Mouse (Mus musculus): ENCODE data around the gene Tmem198b.
"Not testable (repeated sequence)": the region's sequence is repeated elsewhere in the genome, so short reads cannot be mapped to it uniquely, and the experiment has no call there.

Tmem198b gene

DNA sequence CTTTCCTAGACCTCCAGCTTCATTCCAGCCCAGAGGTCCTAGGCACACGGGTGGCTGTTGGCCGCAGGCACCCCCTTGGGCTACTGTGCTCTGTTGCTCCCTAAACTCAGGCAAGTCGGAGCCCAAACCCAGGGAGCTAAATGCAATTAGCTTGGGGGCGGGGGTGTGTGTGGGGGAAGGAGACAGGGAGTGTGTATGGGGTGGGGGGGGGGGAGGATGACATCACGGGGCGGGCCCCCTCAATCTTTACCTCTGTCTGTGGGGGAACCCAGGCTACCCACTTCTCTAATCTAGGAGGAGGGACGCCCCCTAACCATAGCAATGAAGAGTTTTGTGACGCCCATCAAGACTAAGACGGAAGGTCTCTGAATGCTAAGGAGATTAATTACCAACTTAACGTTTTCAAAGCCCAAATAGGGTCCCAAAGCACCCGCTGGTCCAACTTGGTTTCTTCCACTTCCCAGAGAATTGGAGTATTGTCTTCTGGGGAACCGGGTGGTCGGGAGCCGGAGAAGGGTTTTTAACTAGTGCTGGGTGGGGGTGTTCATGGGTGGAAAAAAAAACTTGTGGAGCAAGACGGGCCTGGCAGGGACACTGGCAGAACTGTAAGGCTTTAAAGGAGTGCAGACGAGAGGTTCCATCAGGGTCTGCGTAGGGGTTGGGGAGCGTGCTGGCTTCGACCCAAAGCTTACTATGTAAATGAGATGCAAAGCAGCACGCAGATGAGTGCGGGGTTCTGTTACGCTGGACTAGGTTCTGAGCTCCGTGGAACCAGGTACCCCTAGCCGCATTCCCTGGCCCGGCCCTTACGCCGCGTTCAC is at the start of gene Tmem198b:
Gene Tmem198b (minus strand): TSS at position 100 of the 821 bp plus-strand sequence.
- peak; percentile 63 for DNase-seq (ENCODE audit: low read depth)

- no peak for DNase-seq (ENCODE audit: low read depth)
Measured at GRCm38 (mm10) chr10:128850339-128850738, 46.2 kb upstream of the Tmem198b start.

DNA sequence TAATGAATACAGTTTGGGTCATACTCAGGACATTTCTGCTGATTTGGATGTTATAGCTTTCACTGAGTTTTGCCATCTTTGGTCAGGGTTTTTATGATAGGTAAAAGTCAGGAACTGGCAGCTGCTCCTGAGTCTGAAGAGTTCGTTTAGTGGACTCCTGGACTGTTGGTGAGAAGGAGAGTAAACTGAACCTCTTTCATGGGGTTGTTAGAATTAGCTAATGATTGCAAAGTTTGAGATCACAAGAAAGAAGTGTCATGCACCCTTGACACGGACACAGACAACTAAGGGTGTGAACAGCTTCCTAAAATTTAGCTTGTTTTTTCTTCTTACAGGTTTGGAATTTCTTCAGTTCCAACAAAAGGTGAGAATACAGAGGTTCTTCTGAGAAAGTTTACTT is 44.3 kb upstream of the Tmem198b start:
- DNase-seq (ENCODE audit: low read depth) = no peak

DNA sequence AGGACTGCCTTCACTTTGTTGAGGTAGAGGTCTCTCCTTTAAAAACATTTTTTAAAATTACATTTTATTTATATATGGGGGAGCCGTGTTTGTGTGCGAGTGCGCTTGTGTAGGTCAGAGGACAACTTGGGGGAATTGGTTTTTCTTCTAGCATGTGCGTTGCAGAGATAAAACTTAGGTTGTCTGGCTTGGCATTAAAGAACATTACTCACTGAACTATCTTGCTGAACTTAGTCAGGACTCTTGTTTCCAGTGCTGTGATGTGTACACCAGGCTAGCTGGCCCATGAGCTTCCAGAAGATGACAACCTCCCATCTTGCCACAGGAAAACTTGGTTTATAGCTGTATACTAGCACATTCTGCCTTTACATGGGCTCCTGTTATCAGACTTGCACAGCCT is 42.5 kb upstream of the Tmem198b start:
- no peak for DNase-seq (ENCODE audit: low read depth)

- DNase-seq (ENCODE audit: low read depth) = peak; percentile 48
Measured at GRCm38 (mm10) chr10:128845516-128845915, 41.3 kb upstream of the Tmem198b start.

DNA sequence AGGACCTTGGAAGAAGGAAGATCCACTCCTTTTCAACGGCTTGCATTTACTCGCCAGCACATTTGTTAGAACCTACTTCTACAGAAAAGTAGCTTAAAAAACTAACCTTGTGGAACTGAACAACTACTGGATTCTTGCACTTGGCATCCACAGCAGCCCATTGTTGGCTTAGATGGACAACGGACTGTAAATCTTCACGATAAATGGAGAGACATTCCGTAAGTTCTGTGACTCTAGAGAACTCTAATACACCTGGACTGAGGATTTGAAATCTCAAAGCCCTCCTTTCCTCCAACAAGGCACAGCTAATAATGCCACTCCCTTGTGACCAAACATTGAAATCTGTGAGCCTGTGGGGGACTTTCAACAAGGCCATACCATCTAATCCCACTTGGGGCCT is 39.1 kb upstream of the Tmem198b start:
- no peak for DNase-seq (ENCODE audit: low read depth)

- DNase-seq (ENCODE audit: low read depth) = no peak
Measured at GRCm38 (mm10) chr10:128840612-128841011, 36.4 kb upstream of the Tmem198b start.

DNA sequence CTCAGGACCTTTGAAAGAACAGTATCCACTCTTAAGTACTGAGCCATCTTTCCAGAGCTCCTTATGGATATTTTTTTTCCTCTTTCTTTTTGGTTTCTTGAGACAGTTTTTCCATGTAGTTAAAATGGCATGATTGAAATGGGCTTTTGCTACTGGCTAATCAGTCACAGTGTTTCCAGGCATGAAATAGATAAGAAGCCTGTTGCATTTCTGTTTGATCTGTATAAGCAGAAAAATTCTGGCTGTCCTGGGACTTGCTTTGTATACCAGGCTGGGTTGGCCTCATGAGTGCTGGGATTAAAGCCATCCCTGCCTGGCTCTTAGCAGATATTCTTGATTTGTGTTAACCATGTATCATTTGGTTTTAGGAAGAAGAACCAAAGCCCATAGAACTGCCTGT is 35.3 kb upstream of the Tmem198b start:
- no peak for DNase-seq (ENCODE audit: low read depth)

GRCm38 (mm10) chr10:128837400-128837799 is 33.2 kb upstream of the Tmem198b start:
- DNase-seq (ENCODE audit: low read depth) = no peak

DNA sequence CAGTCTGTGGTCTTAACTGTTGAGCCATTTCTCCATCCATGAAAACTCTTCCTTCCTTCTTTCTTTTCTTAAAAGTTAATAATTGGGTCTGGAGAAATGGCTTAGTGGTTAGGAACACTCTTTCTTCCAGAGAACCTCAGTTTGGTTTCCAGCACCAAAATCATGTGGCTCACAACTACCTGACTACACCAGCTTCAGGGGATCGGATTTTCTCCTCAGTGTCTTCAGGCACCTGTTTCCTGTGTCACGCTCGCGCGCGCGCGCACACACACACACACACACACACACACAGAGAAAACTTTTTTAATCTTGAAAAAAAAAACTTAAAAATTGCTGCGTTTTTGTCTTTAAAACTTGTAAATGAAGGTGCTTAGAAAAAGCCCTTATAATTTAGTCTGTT is 19.7 kb upstream of the Tmem198b start:
- DNase-seq (ENCODE audit: low read depth) = peak; percentile 31

DNA sequence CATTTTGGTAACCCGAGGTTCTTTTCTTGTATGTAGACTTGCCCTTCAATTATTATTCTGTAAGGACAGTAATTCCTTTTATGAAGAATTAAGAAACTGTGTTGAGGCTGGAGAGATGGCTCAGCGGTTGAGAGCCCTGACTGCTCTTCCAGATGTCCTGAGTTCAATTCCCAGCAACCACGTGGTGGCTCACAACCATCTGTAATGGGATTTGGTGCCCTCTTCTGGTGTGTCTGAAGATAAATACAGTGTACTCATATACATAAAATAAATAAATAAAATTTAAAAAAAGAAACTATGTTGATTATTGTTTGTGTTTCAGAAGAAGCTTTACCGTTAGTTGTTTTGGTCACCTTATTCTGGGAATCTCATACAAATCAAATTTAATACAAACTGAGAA is 18.9 kb upstream of the Tmem198b start:
- DNase-seq (ENCODE audit: low read depth) = not testable (repeated sequence)

- DNase-seq (ENCODE audit: low read depth) = no peak
Measured at GRCm38 (mm10) chr10:128822135-128822534, 18.0 kb upstream of the Tmem198b start.

GRCm38 (mm10) chr10:128821358-128822056 is 17.3 kb upstream of the Tmem198b start, which contains the start of gene Ormdl2:
Gene Ormdl2 (minus strand): TSS chr10:128821645.
- DNase-seq (ENCODE audit: low read depth) = peak; percentile 99

DNA sequence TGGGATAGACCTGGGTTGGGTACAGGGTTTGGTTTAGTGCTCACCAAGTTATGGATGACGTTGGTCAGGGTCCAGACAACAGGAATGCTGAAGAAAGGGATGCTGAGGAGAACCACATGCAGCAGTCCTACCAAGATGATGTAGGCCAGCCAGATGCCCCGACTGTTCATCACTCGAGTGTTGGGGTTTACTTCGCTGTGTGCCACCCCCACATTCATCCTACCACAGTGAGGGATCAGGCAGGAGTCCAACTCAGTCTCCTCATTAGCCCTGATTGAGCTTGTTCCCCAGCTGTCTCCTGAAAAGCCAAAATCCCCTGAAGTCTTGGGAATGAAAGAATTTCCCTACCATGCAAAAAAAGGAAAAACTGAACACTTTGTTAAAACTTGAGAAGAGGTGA is 16.0 kb upstream of the Tmem198b start:
- no peak for DNase-seq (ENCODE audit: low read depth)

DNA sequence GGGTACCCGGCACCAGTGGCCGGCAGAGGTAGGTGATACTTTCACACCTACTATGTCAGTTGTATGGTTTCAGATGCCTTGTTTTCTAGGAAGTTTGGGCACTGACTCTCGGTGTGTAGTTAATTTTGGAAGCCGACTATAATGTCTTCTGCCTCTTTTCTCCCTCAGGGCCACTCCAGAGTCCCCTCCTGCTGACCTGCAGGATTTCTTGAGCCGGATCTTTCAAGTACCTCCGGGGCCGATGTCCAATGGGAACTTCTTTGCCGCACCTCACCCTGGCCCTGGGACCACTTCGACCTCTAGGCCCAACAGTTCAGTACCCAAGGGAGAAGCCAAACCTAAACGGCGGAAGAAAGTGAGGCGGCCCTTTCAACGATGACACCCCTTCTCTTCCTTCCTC is 12.9 kb upstream of the Tmem198b start, which contains the start of gene Sarnp:
Gene Sarnp (plus strand): TSS at position 301 of the 400 bp plus-strand sequence.
- no peak for DNase-seq (ENCODE audit: low read depth)

DNA sequence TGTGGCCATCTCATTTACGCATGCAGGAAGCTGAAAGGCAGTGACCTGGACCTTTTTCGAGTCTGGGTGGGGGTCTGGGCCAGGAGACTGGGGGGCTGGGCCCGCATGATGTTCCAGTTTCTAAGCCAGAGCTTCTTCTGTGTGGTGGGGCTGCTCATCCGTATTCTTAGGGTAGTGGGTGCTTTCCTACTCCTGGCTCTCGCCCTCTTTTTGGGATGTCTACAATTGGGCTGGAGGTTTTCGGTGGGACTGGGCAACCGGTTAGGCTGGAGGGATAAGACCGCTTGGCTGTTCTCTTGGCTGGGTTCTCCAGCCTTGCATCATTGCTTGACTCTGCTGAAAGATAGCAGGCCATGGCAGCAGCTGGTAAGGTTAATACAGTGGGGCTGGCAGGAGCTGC is 2.8 kb upstream of the Tmem198b start:
- DNase-seq (ENCODE audit: low read depth) = no peak

DNA sequence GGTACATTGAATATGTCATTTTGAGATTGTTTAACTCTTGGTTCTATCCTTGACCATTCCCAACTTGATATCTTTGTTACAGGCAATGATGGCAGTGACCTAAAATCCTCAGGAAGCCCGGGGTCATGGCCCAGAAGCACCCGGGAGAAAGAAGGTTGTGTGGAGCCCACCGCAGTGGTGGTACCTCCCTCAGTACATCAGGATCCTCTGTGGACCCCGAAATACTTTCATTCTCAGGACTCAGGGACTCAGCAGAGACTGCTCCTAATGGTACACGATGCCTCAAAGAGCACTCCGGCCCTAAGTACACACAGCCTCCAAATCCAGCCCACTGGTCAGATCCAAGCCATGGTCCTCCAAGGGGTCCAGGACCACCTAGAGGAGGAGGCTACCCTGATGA is 1.9 kb upstream of the Tmem198b start:
- DNase-seq (ENCODE audit: low read depth) = no peak

GRCm38 (mm10) chr10:128805092-128806000 is 1.2 kb upstream of the Tmem198b start:
- DNase-seq (ENCODE audit: low read depth) = peak; percentile 98

DNA sequence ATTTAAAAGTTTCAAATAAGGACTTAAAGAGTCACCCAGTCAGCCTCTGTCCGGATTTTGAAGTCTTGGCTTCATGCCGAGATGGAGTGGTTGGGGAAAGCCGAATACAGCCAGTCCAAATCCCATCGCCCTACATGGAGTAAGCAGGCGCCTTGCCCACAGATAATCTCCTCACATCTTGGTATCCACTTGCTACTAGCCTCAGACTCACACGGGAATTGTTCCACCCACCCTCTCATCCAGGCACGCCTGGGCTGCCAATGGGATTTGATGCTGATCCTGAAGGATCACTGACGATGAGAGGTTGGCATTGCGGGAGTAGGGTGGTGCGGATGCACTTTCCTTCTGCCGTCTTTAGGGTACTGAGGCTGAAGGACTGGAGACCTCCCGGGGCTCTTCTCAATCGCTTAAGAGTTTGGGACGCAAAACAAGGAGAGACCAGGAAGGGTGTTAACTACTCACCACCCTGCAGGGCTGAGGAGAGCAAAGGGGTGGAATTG is 349 bp downstream of the Tmem198b start, which contains the start of gene Dnajc14:
Gene Dnajc14 (plus strand): TSS at position 292 of the 500 bp plus-strand sequence.
- peak; percentile 30 for DNase-seq (ENCODE audit: low read depth)

DNA sequence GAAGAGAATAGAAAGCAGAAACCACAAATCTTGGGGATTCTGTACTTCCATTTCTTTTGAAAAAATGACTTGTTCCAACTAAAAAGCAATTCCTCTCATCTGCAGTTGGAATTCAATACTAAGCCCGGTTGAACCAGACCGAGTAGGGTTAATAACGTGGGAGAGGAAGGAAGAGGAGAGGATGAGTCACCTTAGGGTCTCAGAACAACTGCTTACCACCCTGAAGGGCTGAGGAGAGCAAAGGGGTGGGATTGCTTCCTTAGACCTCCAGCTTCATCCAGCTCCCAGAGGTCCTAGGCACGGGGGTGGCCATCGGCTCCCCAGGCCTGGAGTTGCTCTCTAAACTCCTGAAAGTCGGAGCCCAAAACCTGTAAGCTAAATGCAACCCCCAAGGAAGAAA is 809 bp downstream of the Tmem198b start:
- no peak for DNase-seq (ENCODE audit: low read depth)

DNA sequence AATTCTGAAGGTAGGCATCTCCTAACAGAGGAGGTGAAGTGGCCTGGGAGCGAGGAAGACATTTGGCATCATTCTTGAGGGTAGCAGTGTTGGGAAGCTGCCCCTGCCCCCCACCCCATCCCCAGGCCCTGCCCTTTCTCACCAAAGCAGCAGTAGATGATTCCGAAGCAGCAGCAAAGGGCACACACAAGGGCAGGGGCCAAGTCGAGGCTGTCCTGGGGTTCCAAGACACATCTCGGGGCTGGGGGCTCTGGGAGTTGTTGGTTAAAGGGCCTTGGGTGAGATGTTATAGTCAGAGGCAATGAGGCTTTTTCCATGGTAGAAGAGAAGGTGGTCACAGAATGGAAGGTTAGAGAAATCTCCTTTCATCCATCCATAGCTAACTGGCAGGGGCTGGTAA is 1.2 kb downstream of the Tmem198b start:
- no peak for DNase-seq (ENCODE audit: low read depth)

GRCm38 (mm10) chr10:128801981-128802495 is 2.1 kb downstream of the Tmem198b start:
- DNase-seq (ENCODE audit: low read depth) = no peak
